Comparison of ENCODE assay signal across 17 mouse cellular contexts in genomic region chr12:70218795-70219540, GRCm38 (mm10). TPM values are rescaled to one million over a fixed set of nuclear protein-coding genes. Genes with fewer than 3 reads are reported as not detected.
DNase-seq lines count a peak whose midpoint lies in the region; ATAC-seq lines count a peak whose summit lies in the region.
"Had no signal": no experiment of that assay in that cellular context is flagged by ENCODE, and none has a peak within 500 bp of the region (broad histone marks: within the 10 kb centered on the region; RNA-seq: fewer than 3 reads in every experiment).

No protein-coding gene starts in this region.

- H3K9ac ChIP-seq in liver, embryonic 15.5 days: no peak overlapping the region
- no peak overlapping the region for H3K9ac ChIP-seq in liver, embryonic 11.5 days (ENCODE audit: low read depth, low read length)
- H3K9ac ChIP-seq: forebrain, postnatal 0 days had no signal

- ATAC-seq in liver, embryonic 15.5 days (ENCODE audit: insufficient read depth): no peak
- ATAC-seq in liver, embryonic 11.5 days (replicated peaks; ENCODE audit: low FRiP score): no peak
- peak; percentile 74 for ATAC-seq in activated CD4-positive, CD25-positive, alpha-beta regulatory T cell, adult 4 months
- ATAC-seq in megakaryocyte, adult 5-6 weeks (ENCODE audit: poor library complexity, severe bottlenecking): peak; percentile 83
- ATAC-seq: forebrain, postnatal 0 days; hindbrain, postnatal 0 days had no signal

- 0 out of 2 replicates have a peak overlapping the region, but pooled peaks have one; percentile 38 for H3K27ac ChIP-seq in liver, embryonic 15.5 days (replicated peaks)
- H3K27ac ChIP-seq in liver, embryonic 11.5 days (ENCODE audit: low read depth, low read length): no peak overlapping the region
- H3K27ac ChIP-seq: heart, embryonic 10.5 days; hindbrain, postnatal 0 days; midbrain, embryonic 10.5 days had no signal

- H3K36me3 ChIP-seq in liver, embryonic 15.5 days (replicated peaks): peaks cover 52% of the 10 kb centered on the region
- no peaks in the 10 kb centered on the region for H3K36me3 ChIP-seq in liver, embryonic 11.5 days (ENCODE audit: control insufficient read depth, insufficient read depth, low read length)
- H3K36me3 ChIP-seq: midbrain, embryonic 10.5 days had no signal

- no peak for DNase-seq in liver, embryonic 11.5 days (ENCODE audit: low spot score)
- peak; percentile 69 for DNase-seq in CD4-positive helper T cell, adult 2 months (ENCODE audit: low read depth, low spot score)
- no peak for DNase-seq in layer of hippocampus, adult 9-10 months (ENCODE audit: low spot score)
- DNase-seq in cerebellum, adult 9-11 months: no peak
- no peak for DNase-seq in B cell, adult 2 months
- DNase-seq: cerebellum, postnatal 25 days; forebrain, postnatal 0 days; gastrocnemius, postnatal 25 days; heart, postnatal 14 days; kidney, postnatal 36 days; thymus, adult 2 months had no signal

- H3K27me3 ChIP-seq in liver, embryonic 15.5 days: no peaks in the 10 kb centered on the region
- H3K27me3 ChIP-seq in liver, embryonic 11.5 days (replicated peaks; ENCODE audit: control insufficient read depth, insufficient read depth, low read length): no peaks in the 10 kb centered on the region

- 33% methylated on average over 8 of the region's 8 CpGs for WGBS in liver, embryonic 15.5 days (ENCODE audit: insufficient replicate concordance)
- WGBS in liver, embryonic 11.5 days: 60% methylated on average over 8 of the region's 8 CpGs

- no peak overlapping the region for H3K4me2 ChIP-seq in liver, embryonic 15.5 days
- H3K4me2 ChIP-seq in liver, embryonic 11.5 days: no peak overlapping the region

- peaks cover 18% of the 10 kb centered on the region; the same call in 1 of the 2 replicates for H3K4me1 ChIP-seq in liver, embryonic 15.5 days (replicated peaks)
- H3K4me1 ChIP-seq in liver, embryonic 11.5 days (replicated peaks; ENCODE audit: control insufficient read depth, insufficient read depth, low read length): no peaks in the 10 kb centered on the region

- no peak overlapping the region for H3K4me3 ChIP-seq in liver, embryonic 15.5 days (replicated peaks)
- H3K4me3 ChIP-seq in liver, embryonic 11.5 days (ENCODE audit: low read depth, low read length): no peak overlapping the region
- H3K4me3 ChIP-seq: heart, embryonic 10.5 days; midbrain, embryonic 10.5 days had no signal

- no peaks in the 10 kb centered on the region for H3K9me3 ChIP-seq in liver, embryonic 15.5 days (replicated peaks)
- H3K9me3 ChIP-seq in liver, embryonic 11.5 days (ENCODE audit: control insufficient read depth, low read length): no peaks in the 10 kb centered on the region
- H3K9me3 ChIP-seq: heart, embryonic 10.5 days; midbrain, embryonic 10.5 days had no signal

RNA-seq across cellular contexts. Expression of gene Pygl, which starts 12.3 kb away (rescaled TPM):
- 85.0 and 106 TPM in 2 replicates for polyA plus RNA-seq in liver, embryonic 15.5 days (2015; fragmentation: Nextera tagmentation; extraction: Ambion mirVana)
- 29.8 and 36.2 TPM in 2 replicates for polyA plus RNA-seq in liver, embryonic 11.5 days (2014; fragmentation: Nextera tagmentation; extraction: Ambion mirVana)
- under 1 TPM; 0.17 to 0.42 TPM for polyA plus RNA-seq in activated CD4-positive, CD25-positive, alpha-beta regulatory T cell, adult 4 months (2017; shearing (Covaris generic))
- total RNA-seq in megakaryocyte, adult 5-6 weeks (2015): 185 and 188 TPM in 2 replicates
- 329 and 344 TPM in 2 replicates for total RNA-seq in megakaryocyte, adult 5-6 weeks (2017)

Comparison
In these comparisons a context has a peak if more than half of its experiments do, and no peak if none do; other contexts are left out.
1. ATAC-seq: peak in activated CD4-positive, CD25-positive, alpha-beta regulatory T cell, adult 4 months (single experiment) and megakaryocyte, adult 5-6 weeks (single experiment); none in liver, embryonic 15.5 days (single experiment) and liver, embryonic 11.5 days (single experiment).
2. RNA of gene Pygl, which starts 12.3 kb away (polyA plus RNA-seq): 85.0 to 106 TPM in liver, embryonic 15.5 days and 29.8 to 36.2 TPM in liver, embryonic 11.5 days; 0.17 to 0.42 TPM in activated CD4-positive, CD25-positive, alpha-beta regulatory T cell, adult 4 months; every median in the first group is over 10 times any median in the second.